Mouse (Mus musculus) granulocyte monocyte progenitor cell, adult 5-6 weeks (primary cell): ENCODE results near the gene Mvb12a. TPM values are rescaled to one million over a fixed set of nuclear protein-coding genes. Genes with fewer than 3 reads are reported as not detected.
A peak's percentile ranks its signal among the peaks of the same experiment; 100 is the strongest.

Experiments used
- ATAC-seq: replicated peaks from 2 replicates; pipeline ENCODE4 v1.8.0; 2016; ENCODE audit warnings: mild to moderate bottlenecking, moderate TSS enrichment, inconsistent platforms; ENCODE audit not compliant: poor library complexity, severe bottlenecking
- total RNA-seq, 2 experiments: library from RNA; stranded (forward) in 1 of 2; stranded (reverse) in 1 of 2; fragments of 200-712, 200-1000 nt in 1 of 2; fragments of >200 nt in 1 of 2; fragmentation: Nextera tagmentation in 1 of 2; gene quantifications; 2 replicates each; pipeline ENCODE4 v1.2.3; 2014 to 2017

Gene Mvb12a
- total RNA-seq, 2 experiments from 2014 or later: 50.2 to 56.6 TPM

- ATAC-seq: no peak
Measured at GRCm38 (mm10) chr8:71588762-71589161, 46.0 kb downstream of the Mvb12a start.

DNA sequence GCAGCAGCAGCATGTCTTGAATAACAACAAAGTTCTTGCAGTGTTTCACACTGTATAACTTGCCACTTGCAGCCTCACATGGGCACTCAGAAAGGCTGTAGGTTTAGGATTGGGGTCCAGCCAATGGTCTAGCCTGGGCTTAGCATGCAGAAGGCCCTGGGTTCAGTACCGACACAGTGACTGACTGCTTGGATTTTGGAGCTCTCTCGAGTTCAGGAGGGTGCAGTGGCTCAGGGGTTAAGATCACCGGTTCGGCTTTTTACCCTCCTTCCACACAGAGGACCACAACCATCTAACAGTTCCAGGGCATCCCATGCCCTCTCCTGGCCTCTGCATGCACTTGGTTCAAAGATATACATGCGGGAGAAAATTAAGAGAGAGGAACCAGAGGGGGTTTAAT is 48.3 kb downstream of the Mvb12a start:
- ATAC-seq: no peak

DNA sequence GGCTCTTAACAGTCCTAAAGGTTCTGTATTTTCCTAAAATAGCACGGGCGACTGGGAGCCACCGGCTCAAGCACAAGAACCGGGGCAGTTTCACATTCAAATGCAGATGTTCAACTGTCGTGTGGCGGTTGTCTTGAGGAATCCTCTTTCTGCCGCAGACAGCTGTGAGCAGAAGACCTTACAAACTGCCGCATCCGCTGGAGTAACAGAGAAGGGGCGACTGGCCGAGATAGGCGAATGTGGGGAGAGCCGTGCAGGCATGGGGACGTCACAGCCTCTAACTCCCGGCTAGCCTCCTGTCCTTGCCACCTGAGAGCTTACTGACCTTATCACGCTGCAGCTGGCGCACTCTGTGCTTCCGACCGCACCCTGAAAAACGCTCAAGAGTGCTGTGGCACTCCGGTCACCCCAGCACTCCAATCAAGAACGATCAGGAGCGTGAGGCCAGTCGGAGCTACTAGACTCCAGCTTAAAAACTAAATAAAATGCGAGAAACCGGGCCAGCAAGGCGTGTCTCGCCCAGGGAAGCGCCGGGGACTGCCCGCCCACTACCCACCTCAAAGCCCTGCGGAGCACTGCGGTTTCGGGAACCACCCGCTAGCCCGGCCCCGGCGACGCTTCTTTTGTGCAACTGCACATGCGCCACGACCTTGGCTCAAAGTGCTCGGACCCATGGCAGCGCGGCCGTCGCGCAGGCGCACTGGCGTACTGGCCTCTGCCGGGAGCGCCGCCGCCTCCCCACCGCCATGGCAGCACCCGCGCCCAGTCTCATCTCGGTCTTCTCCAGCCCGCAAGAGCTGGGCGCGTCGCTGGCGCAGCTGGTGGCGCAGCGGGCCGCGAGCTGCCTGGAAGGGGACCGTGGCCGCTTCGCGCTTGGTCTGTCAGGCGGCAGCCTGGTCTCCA is 49.0 kb downstream of the Mvb12a start, which contains the start of gene Pgls:
Pgls (plus strand) TSS at position 706 of the 903 bp plus-strand sequence.
- ATAC-seq: peak; percentile 61

GRCm38 (mm10) chr8:71592374-71593170 is 49.9 kb downstream of the Mvb12a start:
- ATAC-seq: peak; percentile 12; the same call in 1 of the 2 replicates

DNA sequence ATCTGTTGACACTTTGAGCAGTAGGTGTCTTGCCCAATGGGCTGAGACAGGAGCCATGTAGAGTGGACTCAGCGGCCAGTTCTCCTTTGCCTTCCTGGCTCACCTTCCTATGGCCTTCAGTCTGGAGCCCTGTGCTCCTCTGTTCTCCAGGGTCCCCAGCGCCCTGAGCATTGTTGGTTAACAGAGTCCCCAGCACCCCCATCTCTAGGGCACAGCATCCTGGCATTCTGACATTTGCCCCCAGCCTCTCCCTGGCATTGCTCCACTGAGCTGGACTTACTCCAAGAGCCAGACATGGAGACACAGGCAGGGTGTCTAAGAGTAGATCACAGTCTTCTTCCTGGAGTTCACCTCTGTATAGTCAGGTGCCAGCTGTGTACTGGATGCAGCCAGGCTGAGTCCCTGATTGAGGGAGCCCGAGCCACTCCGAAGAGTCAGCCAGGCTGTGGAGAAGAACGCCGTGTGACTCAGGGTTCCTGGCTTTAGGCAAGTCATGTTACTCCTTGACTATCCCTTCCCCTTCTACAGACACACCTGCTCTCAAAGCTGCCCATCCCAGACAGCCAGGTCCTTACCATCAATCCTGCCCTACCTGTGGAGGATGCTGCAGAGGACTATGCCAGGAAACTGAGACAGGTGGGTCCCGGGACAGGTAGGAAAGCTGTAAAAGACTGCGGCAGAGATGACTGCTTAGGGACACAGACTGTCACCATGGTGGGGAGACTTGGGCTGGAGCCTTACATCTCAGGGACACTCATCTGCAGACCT is 51.0 kb downstream of the Mvb12a start:
- ATAC-seq: 0 out of 2 replicates have a peak, but pooled peaks have one; percentile 10

DNA sequence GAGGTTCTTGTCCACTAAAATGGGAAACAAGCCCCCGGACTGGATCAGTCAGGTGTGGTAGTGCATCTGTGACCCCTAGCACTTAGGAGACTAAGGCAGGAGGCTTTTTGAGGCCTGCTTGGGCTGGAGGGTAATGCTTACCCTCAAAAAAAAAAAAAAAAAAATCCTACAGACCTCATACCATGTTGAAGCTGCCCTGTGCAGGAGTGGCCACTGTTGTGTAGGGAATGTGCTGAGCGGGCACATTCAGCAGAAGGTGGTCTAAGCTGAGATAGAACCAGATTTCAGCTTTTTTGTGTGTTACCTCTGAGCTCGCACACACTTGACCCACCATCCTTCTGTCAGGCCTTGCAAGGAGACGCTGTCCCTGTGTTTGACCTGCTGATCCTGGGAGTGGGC is 51.6 kb downstream of the Mvb12a start:
- no peak for ATAC-seq

DNA sequence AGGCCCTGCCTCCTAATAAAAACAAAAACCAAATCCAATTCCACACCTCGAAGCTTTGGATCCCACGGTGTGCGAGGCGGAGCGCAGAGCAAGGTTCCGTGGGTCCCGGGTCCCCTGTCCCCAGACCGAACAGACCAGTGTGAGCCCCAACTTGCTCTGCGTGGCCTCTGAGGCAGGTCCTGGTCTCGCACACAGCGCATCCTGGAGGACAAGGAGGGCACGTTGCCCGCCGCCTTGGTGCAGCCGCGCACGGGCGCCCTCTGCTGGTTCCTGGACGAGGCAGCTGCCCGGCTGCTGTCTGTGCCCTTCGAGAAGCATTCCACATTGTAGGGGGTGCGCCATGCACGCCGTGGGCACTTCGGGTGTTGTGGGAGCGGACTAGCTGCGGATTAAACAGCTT is 53.1 kb downstream of the Mvb12a start:
- peak; percentile 55 for ATAC-seq

DNA sequence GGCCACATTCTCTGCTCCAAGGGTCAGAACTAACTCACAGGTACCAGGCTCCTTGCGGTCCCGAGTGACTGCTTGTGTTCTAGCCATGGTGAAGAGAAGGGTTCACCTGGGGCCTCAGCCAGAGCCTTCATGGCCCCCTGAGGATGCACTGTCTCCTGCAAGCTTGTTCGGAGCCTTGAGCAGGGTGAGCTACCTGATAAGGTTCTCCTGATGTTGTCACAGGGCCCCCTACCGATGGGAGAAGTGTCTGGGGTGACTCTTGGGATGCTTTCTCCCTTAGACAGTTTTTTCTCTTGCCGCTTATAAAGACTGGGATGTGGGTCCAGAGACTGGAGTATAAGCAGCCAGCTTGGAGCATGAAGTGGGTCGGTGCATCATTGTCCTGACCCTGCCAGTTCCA is 53.7 kb downstream of the Mvb12a start:
- no peak for ATAC-seq

DNA sequence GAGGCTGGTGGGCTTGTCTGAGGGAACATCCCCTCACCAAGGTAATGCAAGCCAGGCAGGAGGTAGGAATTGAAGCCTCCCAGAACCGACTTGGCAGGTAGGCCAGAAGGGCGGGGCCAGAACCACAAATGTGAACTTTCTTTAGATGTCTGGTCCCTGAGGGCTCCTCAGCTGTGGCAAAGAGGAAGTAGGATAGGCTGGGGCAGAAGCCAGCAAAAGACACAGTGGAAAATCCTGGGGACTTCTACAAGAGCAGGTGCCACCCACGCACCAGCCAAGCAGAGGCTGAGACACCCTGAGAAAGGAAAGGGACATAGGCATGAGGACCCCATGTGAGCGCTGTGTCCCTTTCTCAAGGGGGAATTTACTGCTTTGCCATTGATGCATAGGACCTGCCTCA is 54.1 kb downstream of the Mvb12a start:
- ATAC-seq: peak; percentile 17; the same call in 1 of the 2 replicates

GRCm38 (mm10) chr8:71597451-71597850 is 54.7 kb downstream of the Mvb12a start, which contains the start of gene Fam129c:
Gene Fam129c (plus strand): TSS chr8:71597648.
- ATAC-seq: no peak

Other genes starting within 250 kb of the Mvb12a start
- gene Use1, start 176.1 kb upstream of the Mvb12a start, total RNA-seq (2014; fragmentation: Nextera tagmentation): 108 and 154 TPM in 2 replicates
- gene Use1, start 176.1 kb upstream of the Mvb12a start, total RNA-seq (2017): 140 and 156 TPM in 2 replicates
- 8.8 and 12.4 TPM in 2 replicates for gene Ocel1, start 171.6 kb upstream of the Mvb12a start, total RNA-seq (2014; fragmentation: Nextera tagmentation)
- 8.9 TPM in 2 replicates for gene Ocel1, start 171.6 kb upstream of the Mvb12a start, total RNA-seq (2017)
- gene Nr2f6, start 161.0 kb upstream of the Mvb12a start, total RNA-seq (2014; fragmentation: Nextera tagmentation): 1.3 and 7.5 TPM in 2 replicates
- 3.3 and 4.1 TPM in 2 replicates for gene Nr2f6, start 161.0 kb upstream of the Mvb12a start, total RNA-seq (2017)
- gene Ushbp1, start 147.1 kb upstream of the Mvb12a start, total RNA-seq (2014; fragmentation: Nextera tagmentation): not detected in 2 replicates
- gene Ushbp1, start 147.1 kb upstream of the Mvb12a start, total RNA-seq (2017): not detected in 2 replicates
- gene Babam1, start 146.1 kb upstream of the Mvb12a start, total RNA-seq (2014; fragmentation: Nextera tagmentation): 70.0 and 84.9 TPM in 2 replicates
- 98.5 and 101 TPM in 2 replicates for gene Babam1, start 146.1 kb upstream of the Mvb12a start, total RNA-seq (2017)
- 11.1 and 11.7 TPM in 2 replicates for gene Ankle1, start 136.9 kb upstream of the Mvb12a start, total RNA-seq (2014; fragmentation: Nextera tagmentation)
- 11.3 and 12.4 TPM in 2 replicates for gene Ankle1, start 136.9 kb upstream of the Mvb12a start, total RNA-seq (2017)
- 1.6 and 7.4 TPM in 2 replicates for gene Abhd8, start 79.3 kb upstream of the Mvb12a start, total RNA-seq (2014; fragmentation: Nextera tagmentation)
- gene Abhd8, start 79.3 kb upstream of the Mvb12a start, total RNA-seq (2017): 4.7 and 5.4 TPM in 2 replicates
- gene Mrpl34, start 78.0 kb upstream of the Mvb12a start, total RNA-seq (2014; fragmentation: Nextera tagmentation): 56.5 and 77.6 TPM in 2 replicates
- 62.2 and 79.8 TPM in 2 replicates for gene Mrpl34, start 78.0 kb upstream of the Mvb12a start, total RNA-seq (2017)
- gene Dda1, start 73.7 kb upstream of the Mvb12a start, total RNA-seq (2014; fragmentation: Nextera tagmentation): 24.0 and 34.2 TPM in 2 replicates
- 16.9 and 20.3 TPM in 2 replicates for gene Dda1, start 73.7 kb upstream of the Mvb12a start, total RNA-seq (2017)
- 0.43 and 2.5 TPM in 2 replicates for gene Ano8, start 57.0 kb upstream of the Mvb12a start, total RNA-seq (2014; fragmentation: Nextera tagmentation)
- gene Ano8, start 57.0 kb upstream of the Mvb12a start, total RNA-seq (2017): 1.9 and 4.5 TPM in 2 replicates
- 3.5 and 12.4 TPM in 2 replicates for gene Gtpbp3, start 54.8 kb upstream of the Mvb12a start, total RNA-seq (2014; fragmentation: Nextera tagmentation)
- 13.5 and 21.5 TPM in 2 replicates for gene Gtpbp3, start 54.8 kb upstream of the Mvb12a start, total RNA-seq (2017)
- not detected in 2 replicates for gene Plvap, start 31.2 kb upstream of the Mvb12a start, total RNA-seq (2014; fragmentation: Nextera tagmentation)
- 0.10 and 0.43 TPM in 2 replicates for gene Plvap, start 31.2 kb upstream of the Mvb12a start, total RNA-seq (2017)
- gene Ccdc194, start 17.2 kb upstream of the Mvb12a start, total RNA-seq (2014; fragmentation: Nextera tagmentation): not detected in 2 replicates
- not detected in 2 replicates for gene Ccdc194, start 17.2 kb upstream of the Mvb12a start, total RNA-seq (2017)
- 47.0 and 55.7 TPM in 2 replicates for gene Bst2, start 5.5 kb upstream of the Mvb12a start, total RNA-seq (2014; fragmentation: Nextera tagmentation)
- 49.1 and 58.3 TPM in 2 replicates for gene Bst2, start 5.5 kb upstream of the Mvb12a start, total RNA-seq (2017)
- gene Tmem221, start 15.9 kb downstream of the Mvb12a start, total RNA-seq (2014; fragmentation: Nextera tagmentation): not detected in 2 replicates
- gene Tmem221, start 15.9 kb downstream of the Mvb12a start, total RNA-seq (2017): not detected in 2 replicates
- gene Nxnl1, start 23.7 kb downstream of the Mvb12a start, total RNA-seq (2014; fragmentation: Nextera tagmentation): not detected in 2 replicates
- 0.36 TPM in 1 of 2 replicates, not detected in the other for gene Nxnl1, start 23.7 kb downstream of the Mvb12a start, total RNA-seq (2017)
- gene Slc27a1, start 26.0 kb downstream of the Mvb12a start, total RNA-seq (2014; fragmentation: Nextera tagmentation): 7.8 and 10.2 TPM in 2 replicates
- 3.3 and 6.2 TPM in 2 replicates for gene Slc27a1, start 26.0 kb downstream of the Mvb12a start, total RNA-seq (2017)
- gene Pgls, start 49.3 kb downstream of the Mvb12a start, total RNA-seq (2014; fragmentation: Nextera tagmentation): 143 and 180 TPM in 2 replicates
- gene Pgls, start 49.3 kb downstream of the Mvb12a start, total RNA-seq (2017): 155 and 185 TPM in 2 replicates
- gene Fam129c, start 54.7 kb downstream of the Mvb12a start, total RNA-seq (2014; fragmentation: Nextera tagmentation): 11.6 and 11.7 TPM in 2 replicates
- gene Fam129c, start 54.7 kb downstream of the Mvb12a start, total RNA-seq (2017): 0.69 and 6.1 TPM in 2 replicates
- gene Colgalt1, start 68.1 kb downstream of the Mvb12a start, total RNA-seq (2014; fragmentation: Nextera tagmentation): 93.8 and 107 TPM in 2 replicates
- 77.1 and 84.4 TPM in 2 replicates for gene Colgalt1, start 68.1 kb downstream of the Mvb12a start, total RNA-seq (2017)
- gene Unc13a, start 128.8 kb downstream of the Mvb12a start, total RNA-seq (2014; fragmentation: Nextera tagmentation): 0.60 TPM in 1 of 2 replicates, not detected in the other
- gene Unc13a, start 128.8 kb downstream of the Mvb12a start, total RNA-seq (2017): 0.04 and 1.8 TPM in 2 replicates
- 10.9 and 17.5 TPM in 2 replicates for gene Jak3, start 133.4 kb downstream of the Mvb12a start, total RNA-seq (2014; fragmentation: Nextera tagmentation)
- gene Jak3, start 133.4 kb downstream of the Mvb12a start, total RNA-seq (2017): 7.2 and 8.1 TPM in 2 replicates
- gene Insl3, start 146.3 kb downstream of the Mvb12a start, total RNA-seq (2014; fragmentation: Nextera tagmentation): 14.1 and 16.3 TPM in 2 replicates
- 1.2 and 4.4 TPM in 2 replicates for gene Insl3, start 146.3 kb downstream of the Mvb12a start, total RNA-seq (2017)
- 1.4 TPM in 1 of 2 replicates, not detected in the other for gene B3gnt3, start 158.9 kb downstream of the Mvb12a start, total RNA-seq (2014; fragmentation: Nextera tagmentation)
- 0.39 TPM in 1 of 2 replicates, not detected in the other for gene B3gnt3, start 158.9 kb downstream of the Mvb12a start, total RNA-seq (2017)
- 62.4 and 98.0 TPM in 2 replicates for gene Fcho1, start 182.8 kb downstream of the Mvb12a start, total RNA-seq (2014; fragmentation: Nextera tagmentation)
- 39.8 and 76.7 TPM in 2 replicates for gene Fcho1, start 182.8 kb downstream of the Mvb12a start, total RNA-seq (2017)